Mouse (Mus musculus): ENCODE data around the gene Dnajc16. TPM values are rescaled to one million over a fixed set of nuclear protein-coding genes. Genes with fewer than 3 reads are reported as not detected.

Gene Dnajc16
- total RNA-seq, 2 experiments from 2014 or later: 38.0 to 40.3 TPM

DNA sequence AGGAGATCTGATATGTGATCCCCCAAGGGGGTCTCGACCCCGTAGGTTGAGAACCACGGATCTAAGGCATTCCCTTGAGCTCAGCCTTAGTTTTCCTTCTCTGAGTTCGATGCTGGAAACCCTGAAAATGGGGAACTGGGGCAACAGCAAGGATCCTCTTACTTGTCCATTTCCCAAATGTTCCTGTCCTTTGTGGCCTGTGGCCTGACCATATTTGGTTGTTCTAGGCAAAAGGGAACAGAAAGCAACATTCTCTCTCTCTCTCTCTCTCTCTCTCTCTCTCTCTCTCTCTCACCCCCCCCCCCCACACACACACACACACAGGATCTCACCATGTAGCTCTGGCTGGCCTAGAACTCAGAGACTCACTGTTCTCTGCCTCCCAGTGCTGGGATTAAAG lies 53.9 kb downstream of the Dnajc16 start:
- intact Hi-C loops (cut with DNase I): no loop called here
- no peak for DNase-seq (ENCODE audit: low spot score in 2 of 2)

- intact Hi-C loops (cut with DNase I): no loop called here
- DNase-seq (ENCODE audit: low spot score in 2 of 2): no peak
These were observed 55.5 kb downstream of the Dnajc16 start for GRCm38 (mm10) chr4:141735206-141735560.

DNA sequence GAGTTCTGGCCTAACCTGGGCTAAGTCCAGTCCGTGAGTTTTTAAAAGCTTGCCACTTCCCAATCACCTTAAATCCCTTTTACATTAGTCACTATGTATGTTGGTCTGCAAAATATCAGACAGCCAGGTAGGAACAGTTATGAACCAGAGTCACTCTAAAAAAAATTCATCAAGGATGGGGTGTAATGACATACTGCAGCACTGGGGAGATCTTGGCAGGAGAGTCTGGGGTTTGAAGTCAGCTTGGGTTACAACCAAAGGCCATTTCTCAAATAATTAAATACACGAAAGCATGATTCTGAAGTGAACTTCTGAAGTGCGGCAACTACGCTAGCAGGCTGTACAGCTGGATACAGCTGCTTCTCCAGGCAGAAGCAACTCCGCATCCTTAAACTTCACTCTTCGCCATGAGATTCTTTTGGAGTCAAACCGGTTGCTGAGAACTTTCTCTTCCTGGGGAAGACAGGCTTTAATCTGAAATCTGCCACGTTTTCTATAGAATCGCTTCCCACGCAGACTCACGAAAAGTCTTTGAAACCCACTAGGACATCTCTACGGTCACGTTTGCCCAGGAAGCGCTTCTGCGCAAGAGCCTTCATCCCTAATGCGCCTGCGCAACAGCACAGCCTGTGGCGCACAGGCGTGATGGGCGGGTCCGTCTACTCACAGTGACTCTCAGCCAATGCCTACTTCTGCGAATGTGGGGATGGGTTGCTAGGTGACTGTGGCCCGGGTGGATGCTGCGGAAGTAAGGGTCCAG lies 56.1 kb downstream of the Dnajc16 start:
- intact Hi-C loops (cut with DNase I): no loop called here
- DNase-seq (ENCODE audit: low spot score in 2 of 2): peak; percentile 94 to 98

GRCm38 (mm10) chr4:141731766-141732165 lies 59.0 kb downstream of the Dnajc16 start:
- intact Hi-C loops (cut with DNase I): no loop called here
- no peak for DNase-seq (ENCODE audit: low spot score in 2 of 2)

DNA sequence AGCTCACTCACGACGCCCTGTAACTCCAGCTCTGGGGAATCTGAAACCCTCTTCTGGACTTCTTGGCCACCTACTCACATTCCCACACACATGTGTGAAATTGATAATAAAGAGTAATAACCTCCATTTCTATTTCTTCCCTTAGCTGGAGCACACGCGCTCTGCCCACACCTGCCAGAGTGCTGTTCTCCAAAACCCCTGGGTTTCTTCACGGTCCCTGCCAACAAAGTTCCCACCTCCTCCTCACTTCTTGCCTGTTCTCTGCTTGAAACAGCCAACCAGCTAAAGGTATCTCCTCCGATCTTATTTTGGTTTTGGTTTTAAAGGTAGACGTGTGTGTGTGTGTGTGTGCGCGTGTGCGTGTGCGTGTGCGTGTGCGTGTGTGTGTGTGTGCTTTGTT lies 60.3 kb downstream of the Dnajc16 start:
- intact Hi-C loops (cut with DNase I): no loop called here
- DNase-seq (ENCODE audit: low spot score in 2 of 2): peak; percentile 33 to 75

DNA sequence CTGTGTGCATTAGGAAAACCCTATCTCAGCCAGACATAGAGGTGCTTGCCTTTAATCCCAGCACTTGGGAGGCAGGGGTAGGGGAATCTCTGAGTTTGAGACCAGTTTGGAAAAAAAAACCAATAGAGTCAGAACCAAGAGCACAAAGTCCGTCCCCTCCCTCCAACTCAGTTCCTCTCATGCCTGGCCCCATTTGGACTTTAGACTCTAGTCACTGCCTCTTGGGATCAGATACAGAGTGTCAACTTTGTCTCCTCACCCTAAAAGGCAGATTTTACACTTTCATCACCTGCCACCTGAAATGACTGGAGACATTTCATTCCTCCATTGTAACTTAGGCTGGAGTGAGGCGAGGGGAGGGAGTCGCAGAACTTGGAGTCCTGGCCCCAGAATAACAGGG lies 61.5 kb downstream of the Dnajc16 start:
- DNase-seq (ENCODE audit: low spot score in 2 of 2): no peak
- intact Hi-C loops (cut with DNase I): no loop called here

- DNase-seq (ENCODE audit: low spot score in 2 of 2): no peak
- intact Hi-C loops (cut with DNase I): no loop called here
These were observed 65.0 kb downstream of the Dnajc16 start for GRCm38 (mm10) chr4:141725738-141726137.

- DNase-seq (ENCODE audit: low spot score in 2 of 2): no peak
- intact Hi-C loops (cut with DNase I): no loop called here
These were observed 65.5 kb downstream of the Dnajc16 start for GRCm38 (mm10) chr4:141725277-141725676.

DNA sequence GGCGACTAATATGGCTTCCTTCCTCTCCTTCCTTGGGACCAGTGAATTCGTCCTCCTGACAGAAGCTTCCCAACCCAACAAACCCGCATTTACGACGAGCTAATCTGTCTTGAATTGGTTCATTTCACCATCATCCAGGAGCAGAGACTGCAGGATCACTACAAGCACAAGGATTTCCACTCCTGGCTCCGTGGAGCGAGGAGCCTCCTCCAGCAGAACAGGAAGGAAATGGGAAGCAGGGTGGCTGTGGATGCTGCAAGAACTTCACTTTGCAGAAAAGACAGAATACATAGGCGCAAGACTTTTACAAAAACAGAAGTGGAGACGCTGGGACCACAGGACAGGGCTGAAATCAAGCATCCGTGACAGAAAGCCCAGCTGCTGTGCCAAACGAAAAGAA lies 66.1 kb downstream of the Dnajc16 start:
- intact Hi-C loops (cut with DNase I): no loop called here
- DNase-seq (ENCODE audit: low spot score in 2 of 2): no peak

GRCm38 (mm10) chr4:141723673-141724068 lies 67.1 kb downstream of the Dnajc16 start:
- DNase-seq (ENCODE audit: low spot score in 2 of 2): no peak
- intact Hi-C loops (cut with DNase I): loop anchor here (2.0 kb wide), 1 partner anchor 67 kb away; the partner anchor contains the start of gene Dnajc16

- intact Hi-C loops (cut with DNase I): loop anchor here (2.0 kb wide), 1 partner anchor 68 kb away; the partner anchor contains the start of gene Dnajc16
- DNase-seq (ENCODE audit: low spot score in 2 of 2): peak; percentile 94
These were observed 67.7 kb downstream of the Dnajc16 start, which contains the start of gene Ddi2 for GRCm38 (mm10) chr4:141722731-141723672. TSS of gene Ddi2 (minus strand) at chr4:141723419.

DNA sequence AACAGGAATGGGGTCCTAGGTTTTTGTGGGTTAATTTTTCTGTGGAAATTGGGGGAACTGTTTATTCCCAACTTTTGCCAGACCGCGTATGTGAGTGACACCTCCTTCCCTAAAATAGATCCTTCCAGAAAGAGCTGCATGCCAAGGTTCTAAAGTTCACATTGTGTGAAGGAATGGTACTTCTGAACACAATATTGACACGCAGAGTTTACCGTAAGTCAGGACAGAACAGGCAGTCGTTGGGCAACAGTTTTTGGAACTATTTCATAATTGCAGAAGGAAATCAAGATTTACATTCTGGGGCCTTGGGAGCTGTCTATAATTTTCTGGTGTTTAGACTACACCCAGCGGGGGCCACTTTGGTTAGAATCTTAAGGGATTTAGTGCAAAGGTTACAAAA lies 68.8 kb downstream of the Dnajc16 start:
- intact Hi-C loops (cut with DNase I): loop anchor here (2.0 kb wide), 1 partner anchor 69 kb away; the partner anchor contains the start of gene Dnajc16

DNA sequence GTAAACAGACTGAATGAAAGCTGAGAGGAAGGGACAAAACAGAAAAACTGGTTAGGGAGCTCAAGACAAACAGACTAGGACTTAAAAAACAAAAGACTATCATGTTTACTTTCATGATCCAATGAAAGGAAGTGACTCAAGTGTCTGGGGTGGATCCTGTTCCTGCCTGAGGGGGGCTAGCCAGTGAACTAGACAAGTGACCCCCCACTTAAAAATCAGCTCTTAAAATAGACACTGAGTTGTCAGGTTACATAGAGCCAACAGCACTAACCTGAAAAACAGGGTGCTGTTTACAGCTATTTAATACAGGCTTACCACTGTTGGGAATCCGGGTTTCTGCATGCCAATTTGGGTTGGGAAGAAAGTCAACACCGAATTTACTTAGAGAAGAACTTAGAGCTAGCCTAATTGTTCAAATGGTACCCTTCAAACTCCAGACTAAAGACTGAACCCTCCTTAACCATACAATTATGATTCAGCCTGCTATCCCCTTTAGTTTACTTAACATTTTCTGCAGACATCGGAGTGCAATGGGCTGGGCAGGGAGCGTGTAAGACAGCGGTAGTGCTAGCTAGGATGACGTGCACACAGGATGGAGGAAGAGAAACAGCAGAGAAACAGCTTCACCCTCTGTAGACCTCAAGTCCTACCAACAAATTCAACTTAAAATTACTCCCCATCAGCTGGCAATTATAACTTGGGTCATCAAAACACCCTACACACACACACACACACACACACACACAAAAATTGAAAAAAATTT lies 69.8 kb downstream of the Dnajc16 start:
- DNase-seq (ENCODE audit: low spot score in 2 of 2): no peak
- intact Hi-C loops (cut with DNase I): no loop called here

More for the DNA sequence above, 68.8 kb downstream of the Dnajc16 start:
- no peak for DNase-seq (ENCODE audit: low spot score in 2 of 2)

DNA sequence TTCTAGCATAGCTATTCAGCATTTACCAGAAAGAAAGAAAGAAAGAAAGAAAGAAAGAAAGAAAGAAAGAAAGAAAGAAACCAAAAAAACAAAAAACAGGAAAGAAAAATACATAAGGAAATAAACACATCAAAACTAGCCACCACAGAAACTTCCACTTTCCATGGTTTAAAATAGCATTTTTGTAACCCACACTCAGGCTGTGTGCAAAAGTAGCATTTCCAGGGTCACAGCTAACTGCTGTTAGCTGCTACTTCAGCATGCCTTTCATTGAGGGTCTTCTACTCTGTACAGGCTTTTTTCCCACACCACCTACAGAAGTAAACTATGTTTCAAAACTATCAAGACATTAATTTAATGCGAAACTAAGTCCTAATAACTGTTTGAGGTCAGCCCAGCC lies 71.4 kb downstream of the Dnajc16 start:
- no peak for DNase-seq (ENCODE audit: low spot score in 2 of 2)
- intact Hi-C loops (cut with DNase I): no loop called here

DNA sequence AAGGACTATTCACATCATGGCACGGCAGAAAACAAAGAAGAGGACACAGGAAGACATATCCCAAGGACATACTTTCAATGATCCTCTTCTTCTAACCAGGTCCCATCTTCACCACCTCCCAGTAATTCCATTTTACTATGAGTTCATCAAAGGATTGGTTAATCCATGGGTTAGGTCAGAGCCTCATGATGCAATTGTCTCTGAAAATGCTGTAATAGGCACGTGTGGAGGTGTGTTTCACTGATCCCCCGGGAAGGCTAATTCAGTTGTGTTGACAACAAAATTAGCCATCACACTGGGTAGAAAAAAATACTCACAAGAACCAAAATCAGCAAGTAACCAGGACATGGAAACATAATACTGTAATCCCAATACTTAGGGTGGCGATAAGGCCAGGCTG lies 73.1 kb downstream of the Dnajc16 start:
- intact Hi-C loops (cut with DNase I): no loop called here

DNA sequence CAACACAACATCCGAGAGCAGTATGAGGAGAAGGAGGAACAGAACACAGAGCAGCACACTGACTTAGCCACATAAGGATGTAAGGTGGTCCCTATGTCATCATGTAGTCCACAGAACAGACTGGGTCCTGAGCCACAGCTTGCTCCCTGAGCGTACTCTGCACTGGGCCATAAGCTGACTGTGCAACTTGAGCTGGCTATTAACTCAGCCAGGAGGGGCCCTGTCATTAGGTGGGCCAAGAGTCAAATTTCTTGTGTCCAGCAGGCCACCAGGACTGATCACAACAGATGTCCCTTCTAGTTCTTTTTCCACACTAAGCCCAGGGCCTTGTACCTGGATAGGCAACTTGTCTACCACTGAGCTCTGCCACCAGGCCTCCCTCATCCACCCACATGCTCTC lies 75.7 kb downstream of the Dnajc16 start:
- no peak for DNase-seq (ENCODE audit: low spot score in 2 of 2)
- intact Hi-C loops (cut with DNase I): no loop called here

More for the DNA sequence above, 73.1 kb downstream of the Dnajc16 start:
- no peak for DNase-seq (ENCODE audit: low spot score in 2 of 2)

GRCm38 (mm10) chr4:141713598-141714142 lies 77.1 kb downstream of the Dnajc16 start:
- intact Hi-C loops (cut with DNase I): no loop called here
- no peak for DNase-seq (ENCODE audit: low spot score in 2 of 2)

- intact Hi-C loops (cut with DNase I): no loop called here
- peak in 1 of 2 experiments; percentile 80 for DNase-seq (ENCODE audit: low spot score in 2 of 2)
These were observed 79.5 kb downstream of the Dnajc16 start for GRCm38 (mm10) chr4:141711250-141711649.
